Mouse (Mus musculus): ENCODE measurements around the gene Svbp. TPM values are rescaled to one million over a fixed set of nuclear protein-coding genes. Genes with fewer than 3 reads are reported as not detected.

Svbp gene
- polyA plus RNA-seq, 1 experiment from 2014 or later, result 69.6 TPM

- Histone ChIP-seq H3K36me3 (ENCODE audit: control insufficient read depth, insufficient read depth) (no peaks in the 10 kb centered on the region; the same call in 1 of the 2 replicates), H3K4me2 (ENCODE audit: low read depth, low read length) (no peak overlapping the region), H3K27ac (ENCODE audit: low read length) (no peak overlapping the region), H3K9ac (ENCODE audit: low read depth, low read length) (no peak overlapping the region), H3K9me3 (replicated peaks; ENCODE audit: control insufficient read depth, low read length) (no peaks in the 10 kb centered on the region), H3K4me1 (ENCODE audit: control insufficient read depth, low read depth, low read length) (no peaks in the 10 kb centered on the region; the same call in 1 of the 2 replicates), H3K4me3 (ENCODE audit: low read depth, low read length) (no peak overlapping the region), H3K27me3 (ENCODE audit: control insufficient read depth, insufficient read depth, low read depth, low read length) (no peaks in the 10 kb centered on the region)
- ATAC-seq (ENCODE audit: low read depth), result no peak
- whole genome bisulfite sequencing (ENCODE audit: insufficient replicate concordance), result 64% methylated on average over 4 of the region's 4 CpGs
Observed at GRCm38 (mm10) chr4:119167068-119167467, 28.0 kb upstream of the Svbp start.

GRCm38 (mm10) chr4:119167663-119168062, 27.4 kb upstream of the Svbp start:
- no peak for ATAC-seq (ENCODE audit: low read depth)
- H3K4me2 ChIP-seq (ENCODE audit: low read depth, low read length), result no peak overlapping the region
- no peaks in the 10 kb centered on the region for H3K9me3 ChIP-seq (replicated peaks; ENCODE audit: control insufficient read depth, low read length)
- H3K4me1 ChIP-seq (ENCODE audit: control insufficient read depth, low read depth, low read length), result peaks cover 3% of the 10 kb centered on the region
- no peak overlapping the region for H3K9ac ChIP-seq (ENCODE audit: low read depth, low read length)
- no peaks in the 10 kb centered on the region; the same call in 1 of the 2 replicates for H3K36me3 ChIP-seq (ENCODE audit: control insufficient read depth, insufficient read depth)
- H3K27me3 ChIP-seq (ENCODE audit: control insufficient read depth, insufficient read depth, low read depth, low read length), result no peaks in the 10 kb centered on the region
- no peak overlapping the region for H3K27ac ChIP-seq (ENCODE audit: low read length)
- 3% methylated on average over 4 of the region's 4 CpGs for WGBS (ENCODE audit: insufficient replicate concordance)
- H3K4me3 ChIP-seq (ENCODE audit: low read depth, low read length), result no peak overlapping the region

- ATAC-seq (ENCODE audit: low read depth), result no peak
- WGBS (ENCODE audit: insufficient replicate concordance), result 24% methylated on average over 18 of the region's 18 CpGs
- Histone ChIP-seq H3K4me1 (ENCODE audit: control insufficient read depth, low read depth, low read length) (peaks cover 11% of the 10 kb centered on the region), H3K36me3 (ENCODE audit: control insufficient read depth, insufficient read depth) (peaks cover 16% of the 10 kb centered on the region), H3K4me2 (ENCODE audit: low read depth, low read length) (peak overlapping the region; percentile 91), H3K27ac (ENCODE audit: low read length) (peak overlapping the region; percentile 76), H3K9me3 (replicated peaks; ENCODE audit: control insufficient read depth, low read length) (no peaks in the 10 kb centered on the region), H3K9ac (ENCODE audit: low read depth, low read length) (peak overlapping the region; percentile 91), H3K27me3 (ENCODE audit: control insufficient read depth, insufficient read depth, low read depth, low read length) (no peaks in the 10 kb centered on the region), H3K4me3 (ENCODE audit: low read depth, low read length) (peak overlapping the region; percentile 81)
Observed at GRCm38 (mm10) chr4:119172919-119173650, 22.0 kb upstream of the Svbp start.

- peak within 1 kb of the TSS; percentile 91 for H3K4me2 ChIP-seq (ENCODE audit: low read depth, low read length)
- ATAC-seq (ENCODE audit: low read depth), result peak; percentile 99
- peaks cover 11% of the 10 kb centered on the region for H3K4me1 ChIP-seq (ENCODE audit: control insufficient read depth, low read depth, low read length)
- peak within 1 kb of the TSS; percentile 81 for H3K4me3 ChIP-seq (ENCODE audit: low read depth, low read length)
- H3K9ac ChIP-seq (ENCODE audit: low read depth, low read length), result peak within 1 kb of the TSS; percentile 91
- peak within 1 kb of the TSS; percentile 76 for H3K27ac ChIP-seq (ENCODE audit: low read length)
- no peaks in the 10 kb centered on the region for H3K27me3 ChIP-seq (ENCODE audit: control insufficient read depth, insufficient read depth, low read depth, low read length)
- H3K36me3 ChIP-seq (ENCODE audit: control insufficient read depth, insufficient read depth), result peaks cover 24% of the 10 kb centered on the region
- H3K9me3 ChIP-seq (replicated peaks; ENCODE audit: control insufficient read depth, low read length), result no peaks in the 10 kb centered on the region
- WGBS (ENCODE audit: insufficient replicate concordance), result under 1% methylated on average over 40 of the region's 40 CpGs
Observed at GRCm38 (mm10) chr4:119173851-119174453, 21.2 kb upstream of the Svbp start, which contains the start of gene Zfp691. TSS of gene Zfp691 (minus strand) at chr4:119174195.

GRCm38 (mm10) chr4:119177702-119178101, 17.4 kb upstream of the Svbp start:
- ATAC-seq (ENCODE audit: low read depth), result no peak
- Histone ChIP-seq H3K27ac (ENCODE audit: low read length) (no peak overlapping the region), H3K4me3 (ENCODE audit: low read depth, low read length) (no peak overlapping the region), H3K4me1 (ENCODE audit: control insufficient read depth, low read depth, low read length) (peaks cover 11% of the 10 kb centered on the region), H3K9ac (ENCODE audit: low read depth, low read length) (no peak overlapping the region), H3K27me3 (ENCODE audit: control insufficient read depth, insufficient read depth, low read depth, low read length) (no peaks in the 10 kb centered on the region), H3K4me2 (ENCODE audit: low read depth, low read length) (no peak overlapping the region), H3K9me3 (replicated peaks; ENCODE audit: control insufficient read depth, low read length) (no peaks in the 10 kb centered on the region), H3K36me3 (ENCODE audit: control insufficient read depth, insufficient read depth) (peaks cover 61% of the 10 kb centered on the region)
- WGBS (ENCODE audit: insufficient replicate concordance), result 67% methylated on average over 5 of the region's 5 CpGs

GRCm38 (mm10) chr4:119178331-119178730, 16.8 kb upstream of the Svbp start:
- Histone ChIP-seq H3K4me1 (ENCODE audit: control insufficient read depth, low read depth, low read length) (peaks cover 5% of the 10 kb centered on the region), H3K9ac (ENCODE audit: low read depth, low read length) (no peak overlapping the region), H3K36me3 (ENCODE audit: control insufficient read depth, insufficient read depth) (peaks cover 67% of the 10 kb centered on the region), H3K27ac (ENCODE audit: low read length) (no peak overlapping the region), H3K4me3 (ENCODE audit: low read depth, low read length) (no peak overlapping the region), H3K9me3 (replicated peaks; ENCODE audit: control insufficient read depth, low read length) (no peaks in the 10 kb centered on the region), H3K27me3 (ENCODE audit: control insufficient read depth, insufficient read depth, low read depth, low read length) (no peaks in the 10 kb centered on the region), H3K4me2 (ENCODE audit: low read depth, low read length) (no peak overlapping the region)
- WGBS (ENCODE audit: insufficient replicate concordance), result 64% methylated on average over 18 of the region's 18 CpGs
- no peak for ATAC-seq (ENCODE audit: low read depth)

- Histone ChIP-seq H3K27me3 (ENCODE audit: control insufficient read depth, insufficient read depth, low read depth, low read length) (no peaks in the 10 kb centered on the region), H3K4me1 (ENCODE audit: control insufficient read depth, low read depth, low read length) (peaks cover 15% of the 10 kb centered on the region), H3K9ac (ENCODE audit: low read depth, low read length) (no peak overlapping the region), H3K36me3 (ENCODE audit: control insufficient read depth, insufficient read depth) (peaks cover 86% of the 10 kb centered on the region), H3K4me3 (ENCODE audit: low read depth, low read length) (no peak overlapping the region), H3K4me2 (ENCODE audit: low read depth, low read length) (no peak overlapping the region), H3K27ac (ENCODE audit: low read length) (no peak overlapping the region), H3K9me3 (replicated peaks; ENCODE audit: control insufficient read depth, low read length) (no peaks in the 10 kb centered on the region)
- WGBS (ENCODE audit: insufficient replicate concordance), result 38% methylated on average over 4 of the region's 4 CpGs
- no peak for ATAC-seq (ENCODE audit: low read depth)
Observed at GRCm38 (mm10) chr4:119180133-119180707, 14.9 kb upstream of the Svbp start.

- 53% methylated on average over 9 of the region's 9 CpGs for WGBS (ENCODE audit: insufficient replicate concordance)
- Histone ChIP-seq H3K4me1 (ENCODE audit: control insufficient read depth, low read depth, low read length) (peaks cover 26% of the 10 kb centered on the region), H3K9me3 (replicated peaks; ENCODE audit: control insufficient read depth, low read length) (no peaks in the 10 kb centered on the region), H3K4me2 (ENCODE audit: low read depth, low read length) (no peak overlapping the region), H3K4me3 (ENCODE audit: low read depth, low read length) (no peak overlapping the region), H3K9ac (ENCODE audit: low read depth, low read length) (no peak overlapping the region), H3K27me3 (ENCODE audit: control insufficient read depth, insufficient read depth, low read depth, low read length) (no peaks in the 10 kb centered on the region), H3K27ac (ENCODE audit: low read length) (no peak overlapping the region), H3K36me3 (ENCODE audit: control insufficient read depth, insufficient read depth) (peaks cover 98% of the 10 kb centered on the region)
- ATAC-seq (ENCODE audit: low read depth), result no peak
Observed at GRCm38 (mm10) chr4:119181456-119181855, 13.7 kb upstream of the Svbp start.

GRCm38 (mm10) chr4:119183525-119183924, 11.6 kb upstream of the Svbp start:
- Histone ChIP-seq H3K27ac (ENCODE audit: low read length) (peak overlapping the region; percentile 20; the same call in 1 of the 2 replicates), H3K4me3 (ENCODE audit: low read depth, low read length) (no peak overlapping the region), H3K9me3 (replicated peaks; ENCODE audit: control insufficient read depth, low read length) (no peaks in the 10 kb centered on the region), H3K4me1 (ENCODE audit: control insufficient read depth, low read depth, low read length) (peaks cover 36% of the 10 kb centered on the region), H3K4me2 (ENCODE audit: low read depth, low read length) (no peak overlapping the region), H3K9ac (ENCODE audit: low read depth, low read length) (no peak overlapping the region), H3K36me3 (ENCODE audit: control insufficient read depth, insufficient read depth) (peaks cover 97% of the 10 kb centered on the region), H3K27me3 (ENCODE audit: control insufficient read depth, insufficient read depth, low read depth, low read length) (no peaks in the 10 kb centered on the region)
- no peak for ATAC-seq (ENCODE audit: low read depth)
- 59% methylated on average over 1 of the region's 1 CpGs for WGBS (ENCODE audit: insufficient replicate concordance)

All from liver, embryonic 16.5 days (tissue).